Mouse (Mus musculus): ENCODE measurements at regions not wholly inside any gene's neighbourhood (a gene's known extent, or its start where the extent isn't known, plus 50 kb on each side); places are given as distances from the start of the nearest gene placed in this dataset.
A peak's percentile ranks its signal among the peaks of the same experiment; 100 is the strongest.

- no peak for DNase-seq (ENCODE audit: low spot score, missing footprints)
- no peak overlapping the region for H3K4me3 ChIP-seq (ENCODE audit: low read depth, low read length)
- H3K9ac ChIP-seq (ENCODE audit: low read length) = no peak overlapping the region
- H3K4me1 ChIP-seq (ENCODE audit: control insufficient read depth, insufficient read depth, low read length) = no peaks in the 10 kb centered on the region
- H3K27me3 ChIP-seq (ENCODE audit: control insufficient read depth, insufficient read depth, low read length) = no peaks in the 10 kb centered on the region
- 86% methylated on average over 1 of the region's 1 CpGs for WGBS
- no peaks in the 10 kb centered on the region for H3K36me3 ChIP-seq (ENCODE audit: control insufficient read depth, insufficient read depth, low read length)
- ATAC-seq (ENCODE audit: low FRiP score) = no peak
- no peak overlapping the region for H3K4me2 ChIP-seq
- H3K9me3 ChIP-seq (ENCODE audit: control insufficient read depth, low read length) = no peaks in the 10 kb centered on the region
- no peak overlapping the region for H3K27ac ChIP-seq (ENCODE audit: low read depth, low read length)
Observed at GRCm38 (mm10) chr2:8628007-8628406, 1118.6 kb upstream of the Celf2 start.

- DNase-seq (ENCODE audit: low spot score, missing footprints) = no peak
- no peaks in the 10 kb centered on the region for H3K36me3 ChIP-seq (ENCODE audit: control insufficient read depth, insufficient read depth, low read length)
- H3K27me3 ChIP-seq (ENCODE audit: control insufficient read depth, insufficient read depth, low read length) = no peaks in the 10 kb centered on the region
- H3K9me3 ChIP-seq (ENCODE audit: control insufficient read depth, low read length) = no peaks in the 10 kb centered on the region
- WGBS = 90% methylated on average over 2 of the region's 2 CpGs
- H3K4me1 ChIP-seq (ENCODE audit: control insufficient read depth, insufficient read depth, low read length) = no peaks in the 10 kb centered on the region
- H3K4me2 ChIP-seq = no peak overlapping the region
- no peak for ATAC-seq (ENCODE audit: low FRiP score)
- no peak overlapping the region for H3K27ac ChIP-seq (ENCODE audit: low read depth, low read length)
- H3K9ac ChIP-seq (ENCODE audit: low read length) = no peak overlapping the region
- no peak overlapping the region for H3K4me3 ChIP-seq (ENCODE audit: low read depth, low read length)
Observed at GRCm38 (mm10) chr2:8628485-8629208, 1119.3 kb upstream of the Celf2 start.

GRCm38 (mm10) chr2:8638082-8638481 lies 1128.7 kb upstream of the Celf2 start:
- H3K27me3 ChIP-seq (ENCODE audit: control insufficient read depth, insufficient read depth, low read length) = no peaks in the 10 kb centered on the region
- no peak for DNase-seq (ENCODE audit: low spot score, missing footprints)
- H3K36me3 ChIP-seq (ENCODE audit: control insufficient read depth, insufficient read depth, low read length) = no peaks in the 10 kb centered on the region
- no peak overlapping the region for H3K4me2 ChIP-seq
- ATAC-seq (ENCODE audit: low FRiP score) = no peak
- H3K4me3 ChIP-seq (ENCODE audit: low read depth, low read length) = no peak overlapping the region
- no peaks in the 10 kb centered on the region for H3K4me1 ChIP-seq (ENCODE audit: control insufficient read depth, insufficient read depth, low read length)
- H3K9ac ChIP-seq (ENCODE audit: low read length) = no peak overlapping the region
- 47% methylated on average over 7 of the region's 7 CpGs for WGBS
- H3K9me3 ChIP-seq (ENCODE audit: control insufficient read depth, low read length) = no peaks in the 10 kb centered on the region
- H3K27ac ChIP-seq (ENCODE audit: low read depth, low read length) = no peak overlapping the region

DNA sequence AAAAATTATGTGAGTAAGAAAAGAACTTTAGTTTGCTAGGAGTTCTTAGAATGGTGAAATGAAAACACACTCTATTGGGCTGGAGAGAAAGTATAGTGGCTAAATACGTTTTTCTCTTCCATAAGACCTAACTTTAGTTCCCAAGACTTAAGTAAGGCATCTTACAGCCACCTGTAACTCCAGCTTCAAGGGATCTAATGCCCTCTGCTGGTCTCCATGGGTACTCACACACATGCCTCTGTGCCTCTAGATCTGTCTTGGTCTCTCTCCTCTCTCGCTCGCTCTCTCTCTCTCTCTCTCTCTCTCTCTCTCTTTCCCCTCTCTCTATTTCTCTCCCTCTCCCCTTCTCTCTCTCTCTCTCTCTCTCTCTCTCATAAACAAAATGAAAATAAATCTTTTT lies 1129.9 kb upstream of the Celf2 start:
- H3K27ac ChIP-seq (ENCODE audit: low read depth, low read length) = no peak overlapping the region
- no peak overlapping the region for H3K4me2 ChIP-seq
- 58% methylated on average over 3 of the region's 3 CpGs for WGBS
- H3K4me1 ChIP-seq (ENCODE audit: control insufficient read depth, insufficient read depth, low read length) = no peaks in the 10 kb centered on the region
- no peak for ATAC-seq (ENCODE audit: low FRiP score)
- no peaks in the 10 kb centered on the region for H3K9me3 ChIP-seq (ENCODE audit: control insufficient read depth, low read length)
- peak; percentile 86 for DNase-seq (ENCODE audit: low spot score, missing footprints)
- H3K9ac ChIP-seq (ENCODE audit: low read length) = no peak overlapping the region
- H3K27me3 ChIP-seq (ENCODE audit: control insufficient read depth, insufficient read depth, low read length) = no peaks in the 10 kb centered on the region
- no peak overlapping the region for H3K4me3 ChIP-seq (ENCODE audit: low read depth, low read length)
- no peaks in the 10 kb centered on the region for H3K36me3 ChIP-seq (ENCODE audit: control insufficient read depth, insufficient read depth, low read length)

DNA sequence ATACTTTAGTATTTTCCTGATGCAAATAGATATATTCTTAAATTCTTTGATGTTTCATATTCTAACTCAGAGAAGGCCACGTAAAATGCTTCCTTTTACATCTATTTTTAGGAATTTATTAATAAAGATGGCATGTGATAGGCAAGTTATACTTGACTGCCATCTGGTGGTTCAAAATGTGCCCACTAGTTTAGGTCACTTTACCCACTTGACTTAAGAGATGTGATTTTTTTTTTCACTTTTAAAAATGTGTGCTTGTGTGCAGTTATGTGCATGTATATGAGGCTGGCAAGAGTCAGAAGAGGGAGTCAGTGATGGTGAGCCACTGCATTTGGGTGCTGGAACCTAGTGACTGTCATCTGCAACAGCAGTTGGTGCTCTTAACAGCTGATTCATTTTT lies 1136.1 kb upstream of the Celf2 start:
- Histone ChIP-seq H3K36me3 (ENCODE audit: control insufficient read depth, insufficient read depth, low read length) (no peaks in the 10 kb centered on the region), H3K9ac (ENCODE audit: low read length) (no peak overlapping the region), H3K4me2 (no peak overlapping the region), H3K27ac (ENCODE audit: low read depth, low read length) (no peak overlapping the region), H3K9me3 (ENCODE audit: control insufficient read depth, low read length) (no peaks in the 10 kb centered on the region), H3K4me3 (ENCODE audit: low read depth, low read length) (no peak overlapping the region), H3K4me1 (ENCODE audit: control insufficient read depth, insufficient read depth, low read length) (no peaks in the 10 kb centered on the region), H3K27me3 (ENCODE audit: control insufficient read depth, insufficient read depth, low read length) (no peaks in the 10 kb centered on the region)
- 51% methylated on average over 1 of the region's 1 CpGs for whole genome bisulfite sequencing
- ATAC-seq (ENCODE audit: low FRiP score) = no peak
- no peak for DNase-seq (ENCODE audit: low spot score, missing footprints)

GRCm38 (mm10) chr2:8660544-8660943 lies 1151.2 kb upstream of the Celf2 start:
- H3K27me3 ChIP-seq (ENCODE audit: control insufficient read depth, insufficient read depth, low read length) = no peaks in the 10 kb centered on the region
- no peak overlapping the region for H3K9ac ChIP-seq (ENCODE audit: low read length)
- ATAC-seq (ENCODE audit: low FRiP score) (no peak), DNase-seq (ENCODE audit: low spot score, missing footprints) (no peak)
- no peak overlapping the region for H3K4me2 ChIP-seq
- no peak overlapping the region for H3K27ac ChIP-seq (ENCODE audit: low read depth, low read length)
- H3K36me3 ChIP-seq (ENCODE audit: control insufficient read depth, insufficient read depth, low read length) = no peaks in the 10 kb centered on the region
- WGBS = 92% methylated on average over 7 of the region's 7 CpGs
- H3K4me3 ChIP-seq (ENCODE audit: low read depth, low read length) = no peak overlapping the region
- H3K4me1 ChIP-seq (ENCODE audit: control insufficient read depth, insufficient read depth, low read length) = no peaks in the 10 kb centered on the region
- H3K9me3 ChIP-seq (ENCODE audit: control insufficient read depth, low read length) = no peaks in the 10 kb centered on the region

DNA sequence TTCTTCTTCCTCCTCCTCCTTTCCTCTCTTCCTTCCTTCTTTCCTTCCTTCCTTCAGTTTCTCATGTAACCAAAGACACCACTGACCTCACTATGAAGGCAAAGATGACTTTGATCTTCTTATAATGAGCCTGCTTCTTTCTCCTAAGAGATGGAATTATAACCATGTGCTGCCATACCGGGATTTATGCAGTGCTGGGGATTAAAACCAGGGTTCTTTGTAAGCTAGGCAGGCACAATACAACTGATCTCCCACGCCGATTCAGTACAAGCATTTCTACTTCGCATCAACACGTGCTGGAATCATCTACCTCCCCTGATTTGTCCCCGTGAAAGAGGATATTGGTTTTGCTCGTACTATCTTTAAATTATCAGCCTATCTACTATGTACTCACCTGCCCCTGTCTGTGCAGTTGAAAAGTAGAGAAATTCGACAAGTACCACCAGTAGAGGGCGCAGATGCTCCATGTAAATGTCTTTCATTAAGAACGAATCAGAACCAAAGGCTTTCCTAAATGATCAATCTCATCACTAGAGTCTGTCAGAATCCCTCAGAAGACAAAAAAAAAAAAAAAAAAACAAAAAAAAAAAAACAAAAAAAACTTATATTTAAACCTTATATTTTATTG lies 1164.5 kb upstream of the Celf2 start:
- WGBS = 14% methylated on average over 10 of the region's 10 CpGs
- H3K4me2 ChIP-seq = no peak overlapping the region
- no peak overlapping the region for H3K9ac ChIP-seq (ENCODE audit: low read length)
- H3K4me1 ChIP-seq (ENCODE audit: control insufficient read depth, insufficient read depth, low read length) = no peaks in the 10 kb centered on the region
- no peaks in the 10 kb centered on the region for H3K27me3 ChIP-seq (ENCODE audit: control insufficient read depth, insufficient read depth, low read length)
- no peaks in the 10 kb centered on the region for H3K36me3 ChIP-seq (ENCODE audit: control insufficient read depth, insufficient read depth, low read length)
- DNase-seq (ENCODE audit: low spot score, missing footprints) (peak; percentile 95), ATAC-seq (ENCODE audit: low FRiP score) (peak; percentile 65)
- H3K9me3 ChIP-seq (ENCODE audit: control insufficient read depth, low read length) = no peaks in the 10 kb centered on the region
- H3K27ac ChIP-seq (ENCODE audit: low read depth, low read length) = no peak overlapping the region
- no peak overlapping the region for H3K4me3 ChIP-seq (ENCODE audit: low read depth, low read length)

DNA sequence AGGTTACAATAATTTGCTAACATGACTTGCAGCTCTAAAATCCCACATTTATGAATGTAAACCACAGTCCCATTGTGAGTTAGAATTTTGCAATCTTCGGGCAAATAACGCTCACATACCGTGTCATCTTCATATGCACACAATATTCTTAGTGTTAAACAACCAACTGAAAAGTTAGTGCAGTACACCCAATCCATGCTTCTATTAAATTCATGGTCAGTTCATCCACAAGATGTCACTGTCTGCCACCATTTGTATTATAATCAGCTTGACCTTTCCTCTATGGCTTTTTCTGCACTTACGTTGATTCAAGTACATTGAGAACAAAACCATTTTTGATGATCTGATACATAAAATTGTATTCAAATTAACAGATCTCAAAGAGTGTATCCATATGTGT lies 1166.2 kb upstream of the Celf2 start:
- H3K36me3 ChIP-seq (ENCODE audit: control insufficient read depth, insufficient read depth, low read length) = no peaks in the 10 kb centered on the region
- H3K4me3 ChIP-seq (ENCODE audit: low read depth, low read length) = no peak overlapping the region
- no peaks in the 10 kb centered on the region for H3K4me1 ChIP-seq (ENCODE audit: control insufficient read depth, insufficient read depth, low read length)
- WGBS = 73% methylated on average over 4 of the region's 4 CpGs
- ATAC-seq (ENCODE audit: low FRiP score) = no peak
- H3K4me2 ChIP-seq = no peak overlapping the region
- H3K27me3 ChIP-seq (ENCODE audit: control insufficient read depth, insufficient read depth, low read length) = no peaks in the 10 kb centered on the region
- DNase-seq (ENCODE audit: low spot score, missing footprints) = no peak
- H3K27ac ChIP-seq (ENCODE audit: low read depth, low read length) = no peak overlapping the region
- H3K9me3 ChIP-seq (ENCODE audit: control insufficient read depth, low read length) = no peaks in the 10 kb centered on the region
- no peak overlapping the region for H3K9ac ChIP-seq (ENCODE audit: low read length)

- DNase-seq (ENCODE audit: low spot score, missing footprints) (peak; percentile 95), ATAC-seq (ENCODE audit: low FRiP score) (no peak)
- H3K4me2 ChIP-seq = no peak overlapping the region
- H3K4me1 ChIP-seq (ENCODE audit: control insufficient read depth, insufficient read depth, low read length) = no peaks in the 10 kb centered on the region
- no peaks in the 10 kb centered on the region for H3K36me3 ChIP-seq (ENCODE audit: control insufficient read depth, insufficient read depth, low read length)
- H3K27ac ChIP-seq (ENCODE audit: low read depth, low read length) = no peak overlapping the region
- no peaks in the 10 kb centered on the region for H3K27me3 ChIP-seq (ENCODE audit: control insufficient read depth, insufficient read depth, low read length)
- no peak overlapping the region for H3K9ac ChIP-seq (ENCODE audit: low read length)
- H3K4me3 ChIP-seq (ENCODE audit: low read depth, low read length) = no peak overlapping the region
- H3K9me3 ChIP-seq (ENCODE audit: control insufficient read depth, low read length) = no peaks in the 10 kb centered on the region
- 14% methylated on average over 4 of the region's 4 CpGs for WGBS
Observed at GRCm38 (mm10) chr2:8676546-8676945, 1167.2 kb upstream of the Celf2 start.
